Mouse (Mus musculus) heart, postnatal 10 days (tissue): ENCODE results near the gene Bcas3. TPM values are rescaled to one million over a fixed set of nuclear protein-coding genes. Genes with fewer than 3 reads are reported as not detected.
"Not testable (repeated sequence)": the region's sequence is repeated elsewhere in the genome, so short reads cannot be mapped to it uniquely, and the experiment has no call there.

Experiments used
- DNase-seq, 2 experiments: peaks; one replicate each; pipeline ENCODE4 v3.0.0; 2021
- intact Hi-C: fragments of 180-260 bp; cut with DNase I; formaldehyde crosslinking; loops from one replicate; pipeline ENCODE4 v1.15.1; 2025
- total RNA-seq, 2 experiments: library from RNA; stranded (reverse); gene quantifications; 2 replicates each; pipeline ENCODE4 v1.2.3; 2021

Bcas3 gene
- total RNA-seq, 2 experiments from 2014 or later, result 31.9 to 34.6 TPM

DNA sequence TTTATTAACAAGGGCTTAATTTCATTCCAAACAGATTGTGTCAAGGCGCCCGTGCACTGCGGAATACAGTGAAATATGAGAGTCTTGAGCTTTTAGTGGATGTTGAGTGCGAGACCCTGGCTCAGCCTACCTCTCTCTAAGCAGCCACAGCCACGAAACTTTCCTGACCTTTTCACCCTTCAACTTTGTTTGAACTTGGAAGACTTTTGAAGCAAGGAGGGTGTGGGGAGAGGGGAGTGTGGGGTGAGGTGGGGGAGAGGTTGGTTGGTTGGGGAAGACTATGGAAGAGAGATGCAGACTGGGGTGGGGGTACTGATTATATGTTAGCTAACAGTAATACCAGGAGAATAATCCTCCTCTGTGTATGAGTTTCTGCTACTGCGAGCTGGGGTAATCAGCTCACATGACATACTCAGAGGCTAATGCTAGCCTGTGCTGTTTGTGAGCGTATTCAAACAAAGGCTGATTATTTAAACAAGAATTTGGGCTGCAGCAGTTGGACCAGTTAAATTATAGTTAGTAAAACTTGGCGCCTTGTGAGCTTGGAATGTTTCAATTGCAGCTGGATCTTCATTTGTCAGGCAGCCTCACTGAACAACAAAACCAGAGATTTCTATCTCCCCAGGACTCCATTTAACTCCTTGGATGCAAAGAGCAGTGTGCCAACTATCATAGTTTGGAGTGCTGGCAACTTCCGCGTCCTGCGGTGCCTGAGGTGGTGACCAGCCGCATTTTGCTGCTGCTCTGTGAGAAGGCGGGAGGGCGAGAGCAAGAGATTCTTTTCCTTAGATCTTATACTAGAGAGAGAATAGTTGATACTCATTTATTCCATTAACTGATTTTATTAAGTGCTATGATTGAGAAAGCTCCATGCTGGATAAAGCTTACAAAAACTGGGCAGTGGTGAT lies 343.8 kb downstream of the Bcas3 start:
- no peak for DNase-seq
- intact Hi-C loops, result no loop called here

DNA sequence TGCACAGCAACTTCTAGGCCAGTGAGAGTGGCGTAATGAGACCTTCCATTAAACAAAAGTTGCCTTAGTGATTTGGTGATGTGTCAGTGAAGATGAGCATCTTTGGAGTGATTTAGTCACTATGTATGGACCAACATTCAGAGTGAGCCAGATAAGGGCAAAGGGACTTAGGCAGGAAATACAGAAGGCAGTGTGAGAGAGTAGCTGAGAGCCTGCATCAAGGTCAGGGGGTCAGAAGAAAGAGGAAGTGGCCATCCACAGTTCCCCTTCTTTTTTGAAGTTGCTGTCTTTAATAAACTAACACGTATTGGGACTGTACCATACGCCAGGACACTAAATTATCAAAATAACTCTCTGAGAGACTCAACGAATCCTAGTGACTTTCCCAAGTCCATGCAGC lies 344.5 kb downstream of the Bcas3 start:
- DNase-seq, result no peak
- intact Hi-C loops, result no loop called here

- intact Hi-C loops, result no loop called here
- no peak for DNase-seq
These were observed 345.3 kb downstream of the Bcas3 start for GRCm38 (mm10) chr11:85698242-85698641.

GRCm38 (mm10) chr11:85704062-85704748 lies 351.2 kb downstream of the Bcas3 start:
- intact Hi-C loops, result no loop called here
- DNase-seq, result no peak

DNA sequence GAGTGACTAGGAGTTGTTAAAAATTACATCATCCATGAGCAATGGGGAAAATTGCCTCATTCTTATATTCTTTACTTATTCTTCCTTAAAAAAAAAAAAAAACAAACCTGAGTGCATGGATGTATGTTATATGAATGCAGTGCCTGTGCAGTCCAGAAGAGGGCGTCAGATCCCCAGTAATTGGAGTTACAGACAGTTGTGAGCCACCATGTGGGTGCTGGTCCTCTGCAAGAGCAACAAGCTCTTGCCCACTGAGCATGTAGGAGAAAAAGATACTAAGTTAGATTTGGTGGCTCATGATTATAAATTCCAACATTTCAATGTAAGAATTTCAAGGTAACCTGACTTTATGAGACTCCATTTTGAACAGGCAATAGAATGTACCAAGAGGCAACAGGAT lies 353.7 kb downstream of the Bcas3 start:
- no peak for DNase-seq
- intact Hi-C loops, result no loop called here

DNA sequence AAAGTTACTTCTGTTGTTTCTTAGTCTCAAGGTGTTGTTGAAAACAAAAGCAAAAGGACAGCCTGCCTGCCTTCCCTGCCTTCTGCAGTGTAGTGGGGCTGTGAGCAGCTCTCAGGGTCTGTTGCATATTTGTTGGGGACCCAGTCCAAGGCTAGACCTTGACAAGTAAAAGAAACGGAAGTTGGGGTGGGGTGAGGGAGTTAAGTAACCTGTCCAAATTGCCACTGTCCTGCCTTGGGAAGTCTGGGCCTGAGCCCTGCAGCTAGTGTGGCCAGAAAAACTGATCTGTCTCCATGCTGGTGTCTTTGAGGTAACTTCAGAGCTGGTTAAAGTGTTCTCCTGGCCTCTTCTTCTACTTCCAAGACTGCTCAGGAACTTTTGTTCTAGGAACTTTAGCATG lies 354.5 kb downstream of the Bcas3 start:
- DNase-seq, result no peak
- intact Hi-C loops, result no loop called here

- intact Hi-C loops, result no loop called here
- no peak for DNase-seq
These were observed 356.2 kb downstream of the Bcas3 start for GRCm38 (mm10) chr11:85709147-85709546.

GRCm38 (mm10) chr11:85710155-85710554 lies 357.2 kb downstream of the Bcas3 start:
- DNase-seq, result no peak
- intact Hi-C loops, result no loop called here

- DNase-seq, result no peak
- intact Hi-C loops, result no loop called here
These were observed 359.2 kb downstream of the Bcas3 start for GRCm38 (mm10) chr11:85712026-85712804.

DNA sequence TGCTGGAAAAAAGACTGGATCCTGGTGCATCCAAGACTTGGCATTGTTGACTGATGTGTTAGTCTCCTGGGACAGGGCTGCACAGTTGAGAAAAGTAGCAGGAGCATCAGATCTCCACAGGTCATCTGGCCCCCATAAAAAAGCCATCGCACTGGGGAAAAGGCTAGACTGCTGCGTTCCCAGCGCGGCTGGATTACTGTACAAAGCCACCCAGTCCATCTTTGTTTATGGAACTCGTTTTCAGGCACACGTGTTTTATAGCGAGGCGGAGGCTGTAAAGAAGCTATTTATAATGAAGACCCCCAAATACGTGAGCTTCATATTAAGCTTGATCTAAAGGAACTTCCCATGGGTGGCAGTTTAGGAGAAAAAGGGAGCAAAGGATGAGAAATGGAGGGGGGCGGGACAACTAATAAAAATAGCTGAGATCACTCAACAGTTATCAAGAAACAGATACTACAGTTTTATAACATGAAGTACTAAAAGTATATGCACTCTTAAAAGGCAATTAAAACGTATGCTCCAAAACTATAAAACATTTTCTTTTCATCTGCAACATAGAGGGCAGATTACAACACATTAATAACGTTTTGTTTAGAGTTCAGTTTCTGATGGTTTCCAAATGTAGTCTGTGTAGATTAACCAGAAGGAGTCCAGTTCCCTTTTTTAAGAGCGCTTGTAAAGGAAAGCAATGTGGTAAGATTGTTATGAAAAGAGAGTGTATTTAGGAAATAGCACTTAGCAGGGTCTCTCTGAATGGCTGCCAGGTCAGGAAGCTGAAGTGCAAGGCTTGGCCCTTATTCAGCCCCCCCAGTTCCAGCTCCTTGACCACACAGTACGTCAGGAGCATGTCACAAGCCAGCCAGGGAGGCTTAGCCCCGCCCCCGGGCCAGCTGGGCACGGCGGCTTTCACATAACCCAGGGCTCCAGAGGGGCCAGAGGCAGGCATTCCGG lies 360.2 kb downstream of the Bcas3 start:
- intact Hi-C loops, result no loop called here

GRCm38 (mm10) chr11:85713814-85714208 lies 360.8 kb downstream of the Bcas3 start:
- intact Hi-C loops, result no loop called here
- no peak for DNase-seq

More for the DNA sequence above, 360.2 kb downstream of the Bcas3 start:
- DNase-seq, result peak; percentile 75 to 82

DNA sequence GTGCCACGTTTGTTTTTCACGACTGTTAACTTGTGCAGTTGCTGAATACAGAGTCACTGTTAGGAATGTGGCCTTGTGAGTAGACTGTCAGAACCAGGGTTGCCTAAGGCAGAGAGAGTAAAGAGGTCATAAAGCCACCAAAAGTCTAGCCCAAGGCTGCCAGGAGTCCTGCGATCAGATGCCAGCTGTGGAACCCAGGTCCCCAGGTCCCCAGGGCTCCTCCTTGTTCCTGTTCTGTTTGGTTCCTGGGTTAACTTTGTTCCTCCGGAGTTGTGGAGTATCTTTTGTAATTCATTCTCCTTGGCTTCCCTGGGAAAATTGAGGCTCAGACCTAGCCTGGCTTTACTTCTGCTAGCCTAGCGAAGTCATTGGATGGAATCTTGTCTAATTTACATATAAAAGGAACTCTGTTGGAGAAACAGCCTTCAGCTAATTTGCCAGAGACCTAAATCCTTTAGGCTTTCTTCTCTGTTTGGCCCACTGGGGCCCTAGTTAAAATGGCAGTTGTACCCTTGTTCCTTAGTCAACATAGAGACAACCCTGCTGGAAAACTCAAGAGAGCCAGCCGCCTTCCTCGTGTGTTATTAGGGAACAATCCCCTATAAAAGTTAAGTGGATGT lies 361.5 kb downstream of the Bcas3 start:
- intact Hi-C loops, result no loop called here
- no peak for DNase-seq

DNA sequence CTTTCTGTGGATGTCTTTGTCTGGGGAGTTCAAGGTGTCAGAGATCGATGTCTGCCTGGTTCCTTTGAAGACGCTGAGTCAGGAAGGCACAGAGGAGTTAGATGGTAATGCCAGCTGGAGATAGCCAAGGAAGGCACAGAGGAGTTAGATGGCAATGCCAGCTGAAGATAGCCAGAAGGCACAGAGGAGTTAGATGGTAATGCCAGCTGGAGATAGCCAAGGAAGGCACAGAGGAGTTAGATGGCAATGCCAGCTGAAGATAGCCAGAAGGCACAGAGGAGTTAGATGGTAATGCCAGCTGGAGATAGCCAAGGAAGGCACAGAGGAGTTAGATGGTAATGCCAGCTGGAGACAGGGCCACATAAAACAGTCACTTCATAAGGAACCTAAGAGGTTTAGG lies 363.8 kb downstream of the Bcas3 start:
- intact Hi-C loops, result loop anchor here (5.0 kb wide), 1 partner anchor 106 kb away; no protein-coding TSS in a partner anchor
- not testable (repeated sequence) for DNase-seq

DNA sequence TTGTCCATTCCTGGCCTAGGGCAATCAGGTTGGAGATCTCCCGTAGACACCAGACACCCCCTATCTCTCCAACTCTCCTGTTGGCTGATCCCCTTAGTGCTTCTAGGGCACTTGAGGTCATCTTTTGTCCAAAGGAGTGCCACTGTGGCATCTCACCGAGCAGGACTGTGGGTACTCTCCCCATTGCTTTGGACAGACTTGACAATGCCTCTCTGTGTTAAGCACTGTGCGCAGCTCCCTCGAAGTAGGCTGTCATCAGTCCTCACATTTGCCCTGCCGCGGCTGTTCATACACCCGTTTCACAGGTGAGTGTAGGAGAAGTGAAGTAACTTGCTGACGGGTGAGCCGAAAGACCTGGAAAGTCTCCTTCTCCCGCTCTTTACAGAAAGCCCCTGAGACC lies 366.1 kb downstream of the Bcas3 start:
- intact Hi-C loops, result loop anchor here (5.0 kb wide), 1 partner anchor 103 kb away; no protein-coding TSS in a partner anchor
- DNase-seq, result no peak

DNA sequence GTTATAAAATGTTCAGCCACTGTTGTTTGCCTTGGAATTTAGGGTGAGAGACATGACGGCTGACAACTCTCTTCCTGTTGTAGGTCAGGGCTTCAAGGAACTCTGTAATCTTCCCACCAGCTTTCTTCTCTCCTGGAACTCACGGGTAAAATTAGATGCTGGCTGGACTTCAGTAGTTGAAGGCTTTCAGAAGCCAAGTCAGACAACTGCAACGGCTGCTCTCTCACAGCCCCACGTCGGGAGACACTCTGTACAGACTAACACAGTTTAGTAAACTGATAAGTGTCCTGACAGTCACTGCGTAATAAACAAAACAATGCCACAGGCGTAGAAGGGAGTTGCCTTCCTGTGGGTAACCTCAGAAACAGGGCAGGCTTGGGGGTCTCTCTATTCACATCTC lies 366.8 kb downstream of the Bcas3 start:
- peak; percentile 44 to 50 for DNase-seq
- intact Hi-C loops, result loop anchor here (5.0 kb wide), 1 partner anchor 103 kb away; no protein-coding TSS in a partner anchor

DNA sequence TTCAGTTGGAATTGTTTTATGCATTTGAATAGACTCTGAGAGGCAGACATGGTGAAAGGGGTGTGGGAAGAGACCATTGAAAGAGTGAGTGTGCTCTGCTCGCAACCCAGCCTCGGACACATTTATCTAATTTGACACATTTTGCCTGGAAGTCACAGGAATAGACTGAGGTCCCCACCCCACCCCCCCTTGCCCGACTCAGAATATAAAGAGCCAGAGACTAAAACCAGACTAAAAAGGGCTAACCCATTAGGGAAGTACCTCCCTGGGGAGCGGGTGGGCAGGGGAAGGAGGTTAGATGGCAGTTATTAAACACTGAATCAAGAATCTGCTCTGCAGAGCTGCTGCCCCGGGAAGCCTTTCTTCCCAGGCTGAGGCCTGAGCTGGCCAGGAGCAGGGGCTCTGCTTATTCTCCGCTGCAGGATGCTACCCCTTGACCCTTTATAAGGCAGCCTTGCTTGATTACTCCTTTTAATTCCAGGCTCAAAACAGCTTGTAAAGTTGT lies 367.4 kb downstream of the Bcas3 start:
- DNase-seq, result no peak
- intact Hi-C loops, result no loop called here

DNA sequence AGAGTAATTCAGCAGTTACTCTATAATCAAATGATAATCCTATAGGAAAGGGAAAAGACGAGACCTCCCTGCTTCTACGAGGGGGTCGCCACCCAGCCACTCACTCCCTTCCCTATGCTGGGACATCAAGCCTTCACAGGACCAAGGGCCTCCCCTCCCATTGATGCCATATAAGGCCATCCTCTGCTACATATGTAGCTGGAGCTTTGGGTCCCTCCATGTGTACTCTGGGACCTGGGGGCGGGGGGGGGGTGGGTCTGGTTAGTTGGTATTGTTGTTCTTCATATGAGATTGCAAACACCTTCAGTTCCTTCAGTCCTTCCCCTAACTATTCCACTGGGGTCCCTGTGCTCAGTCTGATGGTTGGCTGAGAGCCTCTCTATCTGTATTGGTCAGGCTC lies 369.0 kb downstream of the Bcas3 start:
- intact Hi-C loops, result no loop called here
- DNase-seq, result no peak

- intact Hi-C loops, result no loop called here
These were observed 371.2 kb downstream of the Bcas3 start for GRCm38 (mm10) chr11:85724159-85724558.

GRCm38 (mm10) chr11:85729725-85730124 lies 376.8 kb downstream of the Bcas3 start:
- intact Hi-C loops, result no loop called here
- no peak for DNase-seq

More at GRCm38 (mm10) chr11:85724159-85724558, 371.2 kb downstream of the Bcas3 start:
- DNase-seq, result no peak
